Mouse (Mus musculus) naive thymus-derived CD4-positive, alpha-beta T cell, adult 2 months (primary cell): ENCODE data around the gene Cyp17a1.

Source experiments
- DNase-seq: peaks from one replicate; pipeline ENCODE4 v3.0.0-alpha.2; 2011; ENCODE audit warnings: low read depth

The Cyp17a1 gene

GRCm38 (mm10) chr19:46669802-46670201 lies 3.2 kb downstream of the Cyp17a1 start:
- DNase-seq: no peak

- no peak for DNase-seq
Measured at GRCm38 (mm10) chr19:46668263-46668662, 4.7 kb downstream of the Cyp17a1 start.

- no peak for DNase-seq
Measured at GRCm38 (mm10) chr19:46667300-46667699, 5.7 kb downstream of the Cyp17a1 start.

- DNase-seq: no peak
Measured at GRCm38 (mm10) chr19:46665474-46665873, 7.5 kb downstream of the Cyp17a1 start.

GRCm38 (mm10) chr19:46662784-46663183 lies 10.2 kb downstream of the Cyp17a1 start:
- DNase-seq: no peak

GRCm38 (mm10) chr19:46662214-46662613 lies 10.8 kb downstream of the Cyp17a1 start:
- DNase-seq: no peak

GRCm38 (mm10) chr19:46661511-46661910 lies 11.5 kb downstream of the Cyp17a1 start:
- DNase-seq: no peak

- DNase-seq: no peak
Measured at GRCm38 (mm10) chr19:46658851-46659250, 14.1 kb downstream of the Cyp17a1 start.

GRCm38 (mm10) chr19:46658348-46658747 lies 14.6 kb downstream of the Cyp17a1 start:
- no peak for DNase-seq

GRCm38 (mm10) chr19:46657339-46658020 lies 15.5 kb downstream of the Cyp17a1 start:
- peak; percentile 65 for DNase-seq

GRCm38 (mm10) chr19:46656151-46656840 lies 16.7 kb downstream of the Cyp17a1 start:
- DNase-seq: no peak

- DNase-seq: no peak
Measured at GRCm38 (mm10) chr19:46655626-46656025, 17.3 kb downstream of the Cyp17a1 start.

GRCm38 (mm10) chr19:46653616-46654235 lies 19.2 kb downstream of the Cyp17a1 start:
- peak; percentile 45 for DNase-seq

GRCm38 (mm10) chr19:46653188-46653587 lies 19.8 kb downstream of the Cyp17a1 start:
- no peak for DNase-seq

- no peak for DNase-seq
Measured at GRCm38 (mm10) chr19:46648565-46648964, 24.4 kb downstream of the Cyp17a1 start.

- DNase-seq: no peak
Measured at GRCm38 (mm10) chr19:46647850-46648249, 25.1 kb downstream of the Cyp17a1 start.

GRCm38 (mm10) chr19:46647254-46647653 lies 25.7 kb downstream of the Cyp17a1 start:
- DNase-seq: no peak

GRCm38 (mm10) chr19:46646041-46646481 lies 26.9 kb downstream of the Cyp17a1 start:
- DNase-seq: no peak

GRCm38 (mm10) chr19:46644793-46645602 lies 28.0 kb downstream of the Cyp17a1 start:
- no peak for DNase-seq

GRCm38 (mm10) chr19:46644343-46644792 lies 28.6 kb downstream of the Cyp17a1 start:
- no peak for DNase-seq

GRCm38 (mm10) chr19:46643236-46643635 lies 29.7 kb downstream of the Cyp17a1 start:
- no peak for DNase-seq

- DNase-seq: no peak
Measured at GRCm38 (mm10) chr19:46642136-46642753, 30.7 kb downstream of the Cyp17a1 start.
